Mouse (Mus musculus) heart, embryonic 16.5 days (tissue): ENCODE data around the gene Erc2. TPM values are rescaled to one million over a fixed set of nuclear protein-coding genes. Genes with fewer than 3 reads are reported as not detected.

Source experiments
- ATAC-seq: fragments of 200-750 bp; cut with Nextera tagmentation; replicated peaks from 2 replicates; pipeline ENCODE4 v1.8.0; 2017; ENCODE audit warnings: moderate number of reproducible peaks; ENCODE audit not compliant: insufficient read depth, low FRiP score; ENCODE audit errors: extremely low read depth
- H3K27ac ChIP-seq: fragments of 300-500 bp; sonication (generic); 2 replicates; pipeline ENCODE4 v1.5.1; 2014; ENCODE audit warnings: mild to moderate bottlenecking, low read length, control low read depth, moderate library complexity
- H3K27me3 ChIP-seq: fragments of 300-500 bp; sonication (generic); 2 replicates; pipeline ENCODE4 v1.6.1; 2014; ENCODE audit warnings: low read length, mixed read lengths; ENCODE audit not compliant: control insufficient read depth, insufficient read depth
- H3K36me3 ChIP-seq: fragments of 300-500 bp; sonication (generic); 2 replicates; pipeline ENCODE4 v1.6.1; 2014; ENCODE audit not compliant: control insufficient read depth, insufficient read depth
- H3K4me1 ChIP-seq: fragments of 300-500 bp; sonication (generic); 2 replicates; pipeline ENCODE4 v1.6.1; 2014; ENCODE audit warnings: low read length, mixed read lengths; ENCODE audit not compliant: control insufficient read depth, insufficient read depth
- H3K4me2 ChIP-seq: fragments of 300-500 bp; sonication (generic); 2 replicates; pipeline ENCODE4 v1.6.1; 2014; ENCODE audit warnings: low read depth, mild to moderate bottlenecking, control low read depth, low read length
- H3K4me3 ChIP-seq: fragments of 300-500 bp; sonication (generic); 2 replicates; pipeline ENCODE4 v1.5.1; 2014; ENCODE audit warnings: mild to moderate bottlenecking, control low read depth, low read length
- H3K9ac ChIP-seq: fragments of 300-500 bp; sonication (generic); 2 replicates; pipeline ENCODE4 v1.6.1; 2014; ENCODE audit warnings: low read length, control low read depth
- H3K9me3 ChIP-seq: fragments of 300-500 bp; sonication (generic); replicated peaks from 2 replicates; pipeline ENCODE4 v1.6.1; 2016; ENCODE audit warnings: low read length; ENCODE audit not compliant: control insufficient read depth
- WGBS: fragments of 180-500 bp; shearing (Covaris S2); extraction: QIAGEN DNeasy Blood & Tissue Kit; methylation state at CpG from one replicate; pipeline ENCODE4 v1.1.7; 2014; 5-methylcytosine and 5-hydroxymethylcytosine counted together
- polyA plus RNA-seq: library from polyadenylated mRNA; unstranded; fragments of >200 nt; fragmentation: Nextera tagmentation; extraction: Ambion mirVana; gene quantifications from 2 replicates; pipeline ENCODE4 v1.2.1, GENCODE M21; 2015

Gene Erc2
- polyA plus RNA-seq, 1 experiment from 2014 or later, result 1.5 TPM

DNA sequence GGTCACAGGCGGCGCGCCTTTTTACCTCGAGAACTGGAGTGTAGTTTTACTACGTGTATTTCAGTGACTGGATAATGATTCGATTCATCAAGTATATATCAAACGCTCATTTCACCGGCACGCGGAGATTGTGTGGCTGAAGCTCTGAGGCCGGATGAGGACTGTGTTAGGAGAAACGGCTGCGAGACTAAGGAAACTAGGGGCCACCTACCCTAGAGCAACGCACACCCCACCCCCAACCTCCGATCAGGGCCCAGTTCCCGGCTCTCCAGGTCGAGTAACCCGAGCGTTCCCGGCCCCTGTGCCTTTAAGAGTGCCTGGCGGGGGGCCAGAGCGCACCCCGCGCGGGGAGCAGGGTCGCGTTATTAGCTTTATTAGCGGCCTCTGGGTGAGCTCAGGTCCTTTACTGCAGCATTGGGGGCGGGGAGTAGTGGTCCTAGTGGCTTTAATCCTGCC lies 884.2 kb downstream of the Erc2 start:
- peak overlapping the region; percentile 79 for H3K4me3 ChIP-seq
- H3K9ac ChIP-seq, result peak overlapping the region; percentile 83
- no peak for ATAC-seq
- H3K27me3 ChIP-seq, result peaks cover 27% of the 10 kb centered on the region
- peaks cover 11% of the 10 kb centered on the region for H3K4me1 ChIP-seq
- no peaks in the 10 kb centered on the region for H3K36me3 ChIP-seq
- H3K27ac ChIP-seq, result peak overlapping the region; percentile 85
- WGBS, result under 1% methylated on average over 29 of the region's 29 CpGs
- no peaks in the 10 kb centered on the region for H3K9me3 ChIP-seq
- H3K4me2 ChIP-seq, result peak overlapping the region; percentile 90

DNA sequence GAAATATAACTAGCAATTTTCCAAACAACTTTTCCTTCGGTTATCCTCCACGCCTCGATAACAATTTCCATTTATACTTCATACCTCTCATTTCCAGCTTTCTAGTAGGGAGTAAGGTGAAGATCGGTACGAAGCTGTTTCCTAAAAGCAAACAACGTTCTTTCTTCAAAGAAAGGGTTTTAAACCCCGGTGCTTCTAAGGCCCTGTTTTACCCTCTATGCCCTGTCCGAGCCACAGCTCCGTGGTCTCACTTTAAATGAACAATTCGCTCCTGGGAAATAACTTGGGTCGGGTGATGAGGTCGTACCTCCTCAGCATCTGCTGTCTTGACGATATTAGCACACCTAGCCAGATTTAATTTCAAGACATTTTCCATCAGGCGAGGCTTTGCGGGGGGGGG lies 884.8 kb downstream of the Erc2 start:
- H3K36me3 ChIP-seq, result no peaks in the 10 kb centered on the region
- peak overlapping the region; percentile 83 for H3K9ac ChIP-seq
- H3K9me3 ChIP-seq, result no peaks in the 10 kb centered on the region
- WGBS, result under 1% methylated on average over 15 of the region's 15 CpGs
- H3K4me1 ChIP-seq, result peaks cover 13% of the 10 kb centered on the region
- H3K27ac ChIP-seq, result peak overlapping the region; percentile 64
- H3K4me3 ChIP-seq, result peak overlapping the region; percentile 79
- ATAC-seq, result no peak
- H3K27me3 ChIP-seq, result peaks cover 21% of the 10 kb centered on the region
- peak overlapping the region; percentile 90 for H3K4me2 ChIP-seq

DNA sequence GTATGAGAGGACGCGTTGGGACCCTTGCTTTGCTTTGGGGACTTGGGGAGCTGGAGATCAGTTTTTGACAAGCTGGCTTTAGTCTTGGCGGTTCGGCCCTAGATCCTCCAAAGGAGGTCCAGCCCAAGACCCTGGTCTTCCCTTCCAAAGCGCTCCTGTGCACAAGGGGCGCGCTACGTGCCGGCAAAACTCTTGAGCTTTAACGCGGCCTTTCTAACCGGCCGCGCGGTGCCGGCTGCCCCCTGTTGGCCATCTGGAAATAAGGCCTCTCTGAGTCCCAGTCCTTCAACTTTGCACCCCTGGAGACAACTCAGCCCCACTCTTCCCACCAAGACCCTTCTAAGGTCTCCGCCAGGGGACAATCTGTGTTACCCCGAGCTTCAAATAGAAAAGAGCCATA lies 885.2 kb downstream of the Erc2 start:
- peak overlapping the region; percentile 83 for H3K9ac ChIP-seq
- no peaks in the 10 kb centered on the region for H3K36me3 ChIP-seq
- peak overlapping the region; percentile 79 for H3K4me3 ChIP-seq
- 1% methylated on average over 18 of the region's 18 CpGs for WGBS
- peaks cover 21% of the 10 kb centered on the region for H3K27me3 ChIP-seq
- no peak overlapping the region for H3K27ac ChIP-seq
- H3K4me2 ChIP-seq, result peak overlapping the region; percentile 90
- peaks cover 13% of the 10 kb centered on the region for H3K4me1 ChIP-seq
- no peaks in the 10 kb centered on the region for H3K9me3 ChIP-seq
- ATAC-seq, result 0 out of 2 replicates have a peak, but pooled peaks have one; percentile 19

DNA sequence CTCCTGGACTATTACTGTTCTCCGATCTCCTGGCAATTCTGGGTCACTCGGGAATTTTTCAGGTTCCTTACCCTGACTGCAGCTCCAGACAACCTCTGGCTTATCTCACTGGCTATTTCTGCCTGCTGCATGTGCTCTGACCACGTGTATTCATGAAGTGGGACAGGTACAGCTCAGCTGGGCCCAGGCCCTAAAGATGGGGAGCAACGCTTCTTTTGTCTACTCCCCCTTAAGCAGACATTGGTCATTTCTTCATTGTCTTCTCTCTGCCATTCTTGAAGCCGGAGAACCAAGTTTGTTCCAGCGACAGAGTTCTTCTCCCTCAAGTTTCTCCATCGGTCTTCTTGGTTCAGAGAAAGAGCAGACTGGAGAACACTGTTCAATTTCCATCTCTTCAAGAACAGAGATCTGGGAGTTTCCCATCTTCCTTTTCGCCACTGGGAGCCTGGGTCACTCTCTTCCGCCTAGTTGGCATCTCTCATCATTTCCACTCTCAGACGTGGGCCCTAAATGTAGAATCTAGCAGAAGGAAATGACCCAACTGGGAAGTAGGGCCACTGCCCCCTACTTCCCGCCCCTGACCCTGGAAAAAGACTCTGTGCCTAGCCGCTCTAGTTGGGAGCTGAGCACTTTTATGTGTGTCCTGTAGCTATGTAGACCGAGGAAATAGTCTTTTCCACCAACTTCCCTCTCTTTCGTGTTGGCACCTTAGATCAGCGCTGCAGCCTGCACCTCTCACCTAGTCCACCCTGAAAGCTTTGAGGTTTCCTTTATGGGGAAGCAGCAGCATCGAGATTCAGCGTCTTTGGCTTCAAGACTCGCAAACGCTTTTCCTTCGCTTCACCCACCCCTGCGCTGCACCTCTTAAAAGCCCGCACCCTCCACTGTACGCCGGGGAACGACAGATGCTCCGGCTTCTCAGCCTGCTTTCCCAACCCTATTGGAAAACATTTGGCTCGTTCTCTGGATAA lies 886.3 kb downstream of the Erc2 start:
- H3K9ac ChIP-seq, result peak overlapping the region; percentile 69
- no peak for ATAC-seq
- no peaks in the 10 kb centered on the region for H3K9me3 ChIP-seq
- peak overlapping the region; percentile 57 for H3K4me3 ChIP-seq
- H3K27me3 ChIP-seq, result peaks cover 18% of the 10 kb centered on the region
- H3K36me3 ChIP-seq, result no peaks in the 10 kb centered on the region
- no peak overlapping the region for H3K27ac ChIP-seq
- WGBS, result 27% methylated on average over 27 of the region's 27 CpGs
- H3K4me2 ChIP-seq, result peak overlapping the region; percentile 90
- peaks cover 13% of the 10 kb centered on the region for H3K4me1 ChIP-seq

DNA sequence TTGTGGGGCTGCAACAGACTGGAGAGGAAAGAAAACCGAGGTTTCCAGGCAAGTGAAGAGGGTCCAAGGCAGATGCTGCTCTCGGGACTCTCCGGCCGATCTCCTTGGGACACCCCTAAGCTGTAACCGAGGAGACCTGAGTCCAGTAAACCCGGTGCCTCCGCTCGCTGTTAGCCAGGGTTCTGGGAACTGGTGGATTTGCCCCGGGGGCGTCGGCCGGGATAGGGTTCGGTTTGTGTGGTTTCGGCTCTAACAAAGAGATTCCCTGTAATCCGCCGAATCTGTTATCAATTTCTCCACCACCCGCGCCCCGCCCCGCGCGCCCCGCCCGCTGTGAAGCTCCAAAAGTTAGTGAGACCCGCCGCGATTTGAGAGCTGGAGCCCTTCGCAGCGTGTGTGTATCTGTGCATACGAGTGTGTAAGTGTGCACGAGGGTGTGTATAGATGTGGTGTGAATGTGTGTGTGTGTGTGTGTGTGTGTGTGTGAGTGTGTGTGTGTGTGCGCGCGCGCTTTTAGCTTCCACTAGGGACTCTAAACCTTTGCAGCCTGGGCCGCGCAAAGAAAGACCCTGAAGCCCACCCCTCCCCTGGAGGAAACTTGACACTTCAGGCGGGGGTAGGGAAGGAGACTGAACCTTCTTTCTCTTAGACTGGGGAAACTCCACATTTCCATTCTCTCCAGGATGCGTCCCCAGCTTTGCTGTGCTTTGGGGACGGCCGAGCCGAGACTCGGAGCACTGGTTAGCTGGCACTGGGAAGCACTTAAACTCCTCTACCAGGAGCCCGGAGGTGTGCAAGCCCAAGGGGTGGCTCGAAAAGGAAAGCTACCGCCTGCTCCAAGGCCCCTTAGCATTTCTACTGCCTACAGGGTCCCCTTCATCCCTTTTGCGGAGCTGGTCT lies 887.5 kb downstream of the Erc2 start:
- Histone ChIP-seq H3K27me3 (peaks cover 18% of the 10 kb centered on the region), H3K36me3 (no peaks in the 10 kb centered on the region), H3K4me3 (peak overlapping the region; percentile 57), H3K27ac (no peak overlapping the region), H3K9ac (peak overlapping the region; percentile 69), H3K4me1 (peaks cover 13% of the 10 kb centered on the region), H3K9me3 (no peaks in the 10 kb centered on the region), H3K4me2 (peak overlapping the region; percentile 90)
- WGBS, result 1% methylated on average over 47 of the region's 47 CpGs
- ATAC-seq, result no peak

DNA sequence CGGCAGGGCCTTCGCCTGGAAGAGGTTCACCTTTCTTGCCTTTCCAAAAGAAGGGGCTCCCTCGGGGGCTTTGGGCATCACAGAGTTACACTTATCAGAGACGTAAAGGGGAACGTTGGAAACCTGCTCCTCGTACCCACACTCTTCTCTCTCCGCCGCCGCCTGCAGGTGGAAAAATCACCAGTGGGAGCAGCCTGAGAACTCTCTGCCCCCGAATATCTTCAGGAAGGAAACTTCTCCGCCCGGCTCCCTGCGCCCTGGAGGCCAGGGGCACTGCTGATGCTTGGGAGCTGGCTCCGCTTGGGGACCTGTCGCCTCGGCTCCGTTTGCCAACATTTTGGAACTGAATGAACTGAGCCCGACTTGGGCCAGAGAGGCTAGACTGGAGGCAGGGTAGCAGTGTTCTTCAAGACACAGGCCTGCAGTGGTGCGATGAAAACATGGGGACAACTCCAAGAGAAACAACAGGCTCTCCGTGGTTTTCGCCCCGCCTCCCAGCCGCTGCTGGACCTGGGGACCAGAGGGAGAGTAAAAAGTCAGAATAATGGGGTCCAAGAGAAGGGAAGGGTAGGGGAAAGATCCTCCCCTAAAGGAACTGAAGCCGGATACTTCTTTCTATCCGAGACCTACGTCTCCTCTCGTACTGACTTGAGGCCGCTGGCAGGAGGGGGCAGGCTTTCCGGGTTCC lies 888.3 kb downstream of the Erc2 start:
- peaks cover 20% of the 10 kb centered on the region for H3K27me3 ChIP-seq
- peak overlapping the region; percentile 57 for H3K4me3 ChIP-seq
- no peak overlapping the region for H3K27ac ChIP-seq
- 5% methylated on average over 29 of the region's 29 CpGs for WGBS
- H3K9ac ChIP-seq, result peak overlapping the region; percentile 69
- peaks cover 13% of the 10 kb centered on the region for H3K4me1 ChIP-seq
- H3K36me3 ChIP-seq, result no peaks in the 10 kb centered on the region
- peak overlapping the region; percentile 90 for H3K4me2 ChIP-seq
- no peak for ATAC-seq
- H3K9me3 ChIP-seq, result no peaks in the 10 kb centered on the region

DNA sequence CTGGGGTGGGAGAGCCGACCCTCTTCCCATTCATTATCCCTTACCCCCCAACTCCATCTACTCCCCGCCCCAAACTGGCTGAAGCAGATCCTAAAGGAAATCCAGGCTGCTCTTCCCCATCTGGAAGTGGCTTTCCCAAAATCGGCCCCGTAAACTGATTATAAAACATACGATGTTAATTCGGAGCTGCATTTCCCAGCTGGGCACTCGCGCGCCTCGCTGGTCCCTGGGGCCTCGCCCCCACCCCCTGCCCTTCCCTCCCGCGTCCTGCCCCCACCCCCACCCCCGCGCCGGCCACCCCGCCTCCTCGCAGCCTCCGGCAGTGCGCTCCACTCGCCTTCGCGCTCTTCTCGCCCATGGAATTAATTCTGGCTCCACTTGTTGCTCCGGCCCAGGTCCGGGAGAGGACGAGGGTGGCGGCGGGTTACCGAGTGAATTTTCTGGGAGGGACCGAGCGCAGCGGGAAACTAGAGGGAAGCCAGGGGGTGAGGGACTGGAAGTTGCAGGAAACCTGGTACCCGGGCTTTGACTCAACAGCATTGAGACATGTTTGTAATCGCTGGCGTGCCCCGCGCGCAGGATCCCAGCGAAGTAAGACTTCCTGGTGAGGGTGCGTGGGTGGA lies 888.9 kb downstream of the Erc2 start:
- 2% methylated on average over 37 of the region's 41 CpGs for WGBS

More for the DNA sequence above, 888.9 kb downstream of the Erc2 start:
- Histone ChIP-seq H3K36me3 (no peaks in the 10 kb centered on the region), H3K4me3 (peak overlapping the region; percentile 57), H3K27ac (no peak overlapping the region), H3K27me3 (peaks cover 20% of the 10 kb centered on the region), H3K9ac (peak overlapping the region; percentile 69), H3K4me1 (peaks cover 13% of the 10 kb centered on the region), H3K4me2 (peak overlapping the region; percentile 90), H3K9me3 (no peaks in the 10 kb centered on the region)
- no peak for ATAC-seq
